Mouse (Mus musculus): ENCODE data around the gene Prkab2.

DNA sequence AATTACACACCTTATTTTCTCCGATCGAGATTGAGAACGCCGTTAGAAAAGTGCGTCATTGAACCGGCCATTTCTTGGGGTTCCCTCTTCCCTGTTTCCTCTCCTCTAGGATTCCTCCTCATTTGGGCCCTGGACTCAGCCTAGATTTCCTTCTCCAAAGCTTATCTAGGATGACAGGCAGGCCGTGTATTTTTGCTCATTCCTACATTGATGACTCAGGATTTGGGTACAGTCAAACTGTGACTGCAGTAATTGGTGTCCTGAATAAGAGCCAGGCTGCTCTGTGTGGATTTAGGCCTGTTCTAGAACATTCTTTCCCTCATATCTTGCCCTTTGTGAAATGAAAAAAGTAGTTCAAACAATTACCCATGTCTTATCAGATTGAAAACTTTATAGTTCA lies 1.8 kb downstream of the Prkab2 start:
- TF ChIP-seq MAX (IDR thresholded peaks at IDR 0.05; ENCODE audit: low read length) (no peak), CTCF (conservative IDR thresholded peaks at IDR 0.05 in 1 of 2, IDR thresholded peaks at IDR 0.05 in 1 of 2; ENCODE audit: low read depth in 2 of 2, low read length in 2 of 2) (no peak), EP300 (IDR thresholded peaks at IDR 0.05; ENCODE audit: low read length) (no peak), MXI1 (IDR thresholded peaks at IDR 0.05; ENCODE audit: low read depth, low read length) (no peak), JUND (conservative IDR thresholded peaks at IDR 0.05; ENCODE audit: low read depth, low read length) (no peak), RCOR1 (conservative IDR thresholded peaks at IDR 0.05; ENCODE audit: low read depth, low read length) (no peak), TCF12 (IDR thresholded peaks at IDR 0.05; ENCODE audit: low read depth, low read length) (no peak)
